Mouse (Mus musculus): Measurements from ENCODE around the gene Prdm9.

The Prdm9 gene

DNA sequence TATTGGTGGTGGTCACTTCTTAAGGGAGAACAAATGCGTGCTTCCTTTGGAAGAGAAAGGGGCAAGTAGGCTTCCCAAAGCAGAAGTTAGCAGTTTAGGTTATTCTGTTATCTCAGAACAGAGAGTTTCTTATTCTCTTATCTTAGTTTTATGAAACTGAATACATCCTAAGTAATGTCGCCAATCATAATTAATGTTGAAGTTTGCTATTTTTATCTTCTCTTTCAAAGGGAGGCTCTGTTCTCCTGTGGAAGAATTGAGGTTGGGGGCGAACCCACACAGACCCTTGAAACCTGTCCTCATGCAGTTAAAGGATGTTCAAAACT is 36.4 kb downstream of the Prdm9 start:
- no peak for DNase-seq (ENCODE audit: low spot score in 2 of 2)

- DNase-seq (ENCODE audit: low spot score in 2 of 2), result peak; percentile 93
Observed at GRCm38 (mm10) chr17:15526986-15527810, 37.0 kb downstream of the Prdm9 start, which contains the start of gene Pdcd2. Gene Pdcd2, minus strand, starts transcription at chr17:15527301.

GRCm38 (mm10) chr17:15526304-15526703 is 37.9 kb downstream of the Prdm9 start:
- peak in 1 of 2 experiments; percentile 16 for DNase-seq (ENCODE audit: low spot score in 2 of 2)

DNA sequence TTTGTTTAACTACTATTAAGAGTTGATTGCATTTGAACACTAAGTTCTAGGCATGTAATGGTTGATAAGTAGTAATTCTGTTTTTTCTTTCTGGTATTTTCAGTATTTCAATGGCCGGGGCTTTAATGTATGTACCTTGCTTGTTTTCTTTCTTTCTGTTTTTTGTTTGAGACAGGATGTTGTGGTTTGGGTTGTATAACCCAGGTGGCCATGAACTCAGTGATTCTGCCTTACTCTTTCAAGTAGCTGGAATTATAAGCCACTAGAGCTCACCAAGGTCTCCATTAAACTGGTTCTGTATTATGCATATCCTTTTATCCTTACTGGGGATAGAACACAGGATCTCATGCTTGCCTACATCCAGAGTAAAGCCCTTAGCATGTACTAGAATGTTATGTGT is 45.4 kb downstream of the Prdm9 start:
- DNase-seq (ENCODE audit: low spot score in 2 of 2), result no peak

GRCm38 (mm10) chr17:15518186-15518585 is 46.0 kb downstream of the Prdm9 start:
- DNase-seq (ENCODE audit: low spot score in 2 of 2), result no peak

DNA sequence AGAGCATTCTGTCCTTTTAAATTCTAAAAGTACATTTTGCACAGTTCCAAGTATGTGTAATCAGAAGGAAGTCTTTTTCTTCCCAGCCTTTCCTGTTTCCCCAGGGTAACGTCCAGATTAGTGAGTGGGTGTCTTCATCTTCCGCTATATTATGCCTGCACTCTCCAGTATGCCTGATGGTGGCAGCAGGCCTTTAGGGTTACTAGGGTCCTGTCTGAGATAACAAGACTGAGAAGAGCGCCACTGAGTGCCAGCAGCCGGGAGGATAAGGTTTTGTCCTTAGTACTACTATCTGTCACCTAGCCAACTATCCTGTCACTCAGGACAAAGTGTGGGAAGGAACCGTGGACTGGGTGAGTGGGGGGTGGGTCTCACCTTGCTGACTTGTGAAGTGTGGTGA is 46.4 kb downstream of the Prdm9 start:
- DNase-seq (ENCODE audit: low spot score in 2 of 2), result no peak

- no peak for DNase-seq (ENCODE audit: low spot score in 2 of 2)
Observed at GRCm38 (mm10) chr17:15510694-15511093, 53.5 kb downstream of the Prdm9 start.

- DNase-seq (ENCODE audit: low spot score in 2 of 2), result peak; percentile 99
Observed at GRCm38 (mm10) chr17:15499656-15500394, 64.3 kb downstream of the Prdm9 start, which contains the start of the genes Psmb1 and Tbp. Gene Psmb1, minus strand, starts transcription at chr17:15499751. Gene Tbp, plus strand, starts transcription at chr17:15499888.

- DNase-seq (ENCODE audit: low spot score in 2 of 2), result no peak
Observed at GRCm38 (mm10) chr17:15498753-15499113, 65.4 kb downstream of the Prdm9 start.

DNA sequence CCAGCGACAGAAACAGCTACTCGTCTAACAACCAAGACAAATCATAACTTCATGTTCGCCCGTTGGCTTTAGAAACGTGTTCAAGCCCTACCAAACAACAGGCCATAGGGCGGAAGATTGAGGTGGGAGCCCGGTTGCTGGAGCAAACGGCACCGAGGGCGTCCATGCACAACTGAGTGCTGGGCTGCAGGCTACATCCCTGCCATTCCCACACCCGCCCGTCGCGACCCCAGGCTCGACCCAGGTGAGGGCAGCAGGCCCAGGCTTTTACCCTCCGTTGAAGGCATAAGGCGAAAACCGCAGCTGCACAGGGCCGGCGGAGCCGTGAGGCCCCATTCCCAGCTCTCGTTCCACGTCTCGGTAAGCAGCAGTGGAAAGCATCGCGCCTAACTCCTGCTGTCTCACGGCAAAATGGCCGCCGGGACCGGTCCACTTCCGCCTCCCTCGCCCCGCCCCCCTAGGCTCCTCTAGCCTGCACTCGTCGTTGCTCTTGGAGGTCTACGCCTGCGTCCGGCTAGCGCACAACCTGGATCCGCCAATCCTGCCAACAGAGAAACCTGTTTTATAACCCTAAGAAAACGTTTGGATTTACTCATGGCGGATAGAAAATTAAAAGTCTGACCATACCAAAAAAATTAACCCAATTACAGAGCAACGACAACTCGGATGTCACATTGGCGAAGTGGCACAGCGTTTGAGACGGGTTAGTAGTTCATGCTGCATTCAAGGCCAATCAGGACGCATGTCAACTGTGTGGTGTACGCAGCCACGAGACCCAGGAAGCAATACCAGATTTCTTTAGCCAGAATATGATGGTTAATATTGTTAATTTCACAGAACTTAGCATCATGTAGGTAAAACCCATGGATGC is 66.0 kb downstream of the Prdm9 start:
- peak; percentile 96 for DNase-seq (ENCODE audit: low spot score in 2 of 2)

Data from right cerebral cortex, adult 2 months (tissue).